Mouse (Mus musculus) hindbrain, embryonic 14.5 days (tissue): ENCODE measurements around the gene Slc1a1. TPM values are rescaled to one million over a fixed set of nuclear protein-coding genes. Genes with fewer than 3 reads are reported as not detected.

ENCODE experiments used
- ATAC-seq: fragments of 200-750 bp; cut with Nextera tagmentation; 2 replicates; pipeline ENCODE4 v1.8.0; 2017; ENCODE audit warnings: moderate number of reproducible peaks, mild to moderate bottlenecking, moderate TSS enrichment, moderate library complexity; ENCODE audit not compliant: low FRiP score
- DNase-seq: peaks from one replicate; pipeline ENCODE4 v3.0.0-alpha.2; 2015; ENCODE audit warnings: low spot score
- H3K27ac ChIP-seq: fragments of 300-500 bp; sonication (generic); 2 replicates; pipeline ENCODE4 v1.5.1; 2014; ENCODE audit warnings: mild to moderate bottlenecking, moderate library complexity
- H3K27me3 ChIP-seq: fragments of 300-500 bp; sonication (generic); 2 replicates; pipeline ENCODE4 v1.6.1; 2014; ENCODE audit warnings: mild to moderate bottlenecking, low read length, mixed read lengths; ENCODE audit not compliant: control insufficient read depth, insufficient read depth
- H3K36me3 ChIP-seq: fragments of 300-500 bp; sonication (generic); replicated peaks from 2 replicates; pipeline ENCODE4 v1.6.1; 2014; ENCODE audit not compliant: control insufficient read depth, insufficient read depth
- H3K4me1 ChIP-seq: fragments of 300-500 bp; sonication (generic); replicated peaks from 2 replicates; pipeline ENCODE4 v1.6.1; 2014; ENCODE audit warnings: antibody characterized with exemption, low read length, mixed read lengths; ENCODE audit not compliant: control insufficient read depth, insufficient read depth
- H3K4me2 ChIP-seq: fragments of 300-500 bp; sonication (generic); replicated peaks from 2 replicates; pipeline ENCODE4 v1.6.1; 2014; ENCODE audit warnings: mild to moderate bottlenecking, moderate library complexity
- H3K4me3 ChIP-seq: fragments of 300-500 bp; sonication (generic); replicated peaks from 2 replicates; pipeline ENCODE4 v1.5.1; 2014; ENCODE audit warnings: mild to moderate bottlenecking, low read length
- H3K9ac ChIP-seq: fragments of 300-500 bp; sonication (generic); 2 replicates; pipeline ENCODE4 v1.6.1; 2014
- H3K9me3 ChIP-seq: fragments of 300-500 bp; sonication (generic); 2 replicates; pipeline ENCODE4 v1.6.1; 2016; ENCODE audit warnings: low read length; ENCODE audit not compliant: control insufficient read depth
- WGBS: fragments of 180-500 bp; shearing (Covaris S2); extraction: QIAGEN DNeasy Blood & Tissue Kit; methylation state at CpG from one replicate; pipeline ENCODE4 v1.1.7; 2014; 5-methylcytosine and 5-hydroxymethylcytosine counted together
- polyA plus RNA-seq: library from polyadenylated mRNA; unstranded; fragments of >200 nt; fragmentation: Nextera tagmentation; extraction: Ambion mirVana; gene quantifications from 2 replicates; pipeline ENCODE4 v1.2.1, GENCODE M21; 2014

The Slc1a1 gene
- polyA plus RNA-seq, 1 experiment from 2014 or later, result 34.4 TPM

GRCm38 (mm10) chr19:28869251-28869855 lies 34.5 kb downstream of the Slc1a1 start:
- Histone ChIP-seq H3K4me1 (0 out of 2 replicates have a peak, but pooled peaks cover 3% of the 10 kb centered on the region), H3K27me3 (no peaks in the 10 kb centered on the region), H3K9me3 (no peaks in the 10 kb centered on the region), H3K4me2 (no peak overlapping the region), H3K27ac (no peak overlapping the region), H3K36me3 (no peaks in the 10 kb centered on the region), H3K9ac (no peak overlapping the region), H3K4me3 (no peak overlapping the region)
- DNase-seq (no peak), ATAC-seq (no peak)
- 88% methylated on average over 6 of the region's 6 CpGs for WGBS

DNA sequence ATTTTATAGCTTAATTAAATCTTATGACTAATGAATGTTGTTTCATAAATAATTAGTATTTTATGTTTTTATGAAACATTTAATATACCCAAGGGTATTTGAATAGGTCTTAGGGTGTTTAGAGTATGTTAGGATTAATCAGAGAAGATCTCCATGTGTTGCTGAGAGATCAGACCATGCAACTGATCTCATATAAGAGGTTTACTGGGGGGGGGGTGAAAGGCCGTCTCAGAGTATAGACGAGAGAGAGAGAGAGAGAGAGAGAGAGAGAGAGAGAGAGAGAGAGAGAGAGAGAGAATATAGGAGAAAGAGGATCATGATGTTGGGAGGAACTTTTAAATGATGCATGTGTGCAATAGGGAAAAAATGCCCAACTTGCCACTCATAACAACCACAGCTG lies 35.5 kb downstream of the Slc1a1 start:
- no peaks in the 10 kb centered on the region for H3K36me3 ChIP-seq

GRCm38 (mm10) chr19:28879476-28879875 lies 44.6 kb downstream of the Slc1a1 start:
- H3K9ac ChIP-seq, result no peak overlapping the region
- DNase-seq, result no peak
- H3K27me3 ChIP-seq, result no peaks in the 10 kb centered on the region
- H3K27ac ChIP-seq, result no peak overlapping the region
- no peak overlapping the region for H3K4me2 ChIP-seq
- H3K4me1 ChIP-seq, result no peaks in the 10 kb centered on the region
- no peak for ATAC-seq
- 89% methylated on average over 2 of the region's 2 CpGs for whole genome bisulfite sequencing
- no peaks in the 10 kb centered on the region for H3K36me3 ChIP-seq
- no peaks in the 10 kb centered on the region for H3K9me3 ChIP-seq
- H3K4me3 ChIP-seq, result no peak overlapping the region

More for the DNA sequence above, 35.5 kb downstream of the Slc1a1 start:
- 54% methylated on average over 2 of the region's 2 CpGs for WGBS
- Histone ChIP-seq H3K9ac (no peak overlapping the region), H3K27me3 (no peaks in the 10 kb centered on the region), H3K4me3 (no peak overlapping the region), H3K4me2 (no peak overlapping the region), H3K27ac (no peak overlapping the region), H3K4me1 (0 out of 2 replicates have a peak, but pooled peaks cover 3% of the 10 kb centered on the region), H3K9me3 (no peaks in the 10 kb centered on the region)
- ATAC-seq (no peak), DNase-seq (no peak)

DNA sequence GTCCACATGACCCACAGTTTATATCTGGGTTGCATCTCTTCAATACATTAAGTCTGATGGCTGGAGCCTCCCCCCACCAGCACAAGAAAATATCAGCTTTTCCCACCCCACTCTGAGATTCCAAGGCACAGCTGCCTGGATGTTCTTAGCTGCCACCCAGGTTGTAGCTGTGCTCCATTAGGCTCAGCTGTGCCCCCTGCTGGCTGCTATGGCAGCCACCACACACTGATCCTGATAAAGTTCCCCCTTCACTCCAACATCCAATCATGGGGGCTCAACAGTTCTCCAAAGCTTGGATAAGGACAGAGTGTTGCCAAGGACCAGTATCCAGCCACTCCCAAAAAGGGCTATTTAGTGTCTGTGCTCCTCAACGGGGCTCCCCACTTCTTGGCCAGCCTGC lies 48.3 kb downstream of the Slc1a1 start:
- H3K27me3 ChIP-seq, result no peaks in the 10 kb centered on the region
- no peak overlapping the region for H3K9ac ChIP-seq
- DNase-seq (no peak), ATAC-seq (no peak)
- 52% methylated on average over 1 of the region's 1 CpGs for WGBS
- H3K36me3 ChIP-seq, result no peaks in the 10 kb centered on the region
- no peak overlapping the region for H3K27ac ChIP-seq
- H3K4me3 ChIP-seq, result no peak overlapping the region
- no peaks in the 10 kb centered on the region for H3K4me1 ChIP-seq
- H3K9me3 ChIP-seq, result no peaks in the 10 kb centered on the region
- H3K4me2 ChIP-seq, result no peak overlapping the region

- 50% methylated on average over 1 of the region's 1 CpGs for WGBS
- H3K27me3 ChIP-seq, result no peaks in the 10 kb centered on the region
- H3K27ac ChIP-seq, result no peak overlapping the region
- H3K36me3 ChIP-seq, result no peaks in the 10 kb centered on the region
- no peaks in the 10 kb centered on the region for H3K9me3 ChIP-seq
- H3K9ac ChIP-seq, result no peak overlapping the region
- no peak overlapping the region for H3K4me2 ChIP-seq
- no peak for ATAC-seq
- H3K4me3 ChIP-seq, result no peak overlapping the region
- DNase-seq, result no peak
- H3K4me1 ChIP-seq, result 0 out of 2 replicates have a peak, but pooled peaks cover 3% of the 10 kb centered on the region
These were observed 53.6 kb downstream of the Slc1a1 start for GRCm38 (mm10) chr19:28888496-28888895.

DNA sequence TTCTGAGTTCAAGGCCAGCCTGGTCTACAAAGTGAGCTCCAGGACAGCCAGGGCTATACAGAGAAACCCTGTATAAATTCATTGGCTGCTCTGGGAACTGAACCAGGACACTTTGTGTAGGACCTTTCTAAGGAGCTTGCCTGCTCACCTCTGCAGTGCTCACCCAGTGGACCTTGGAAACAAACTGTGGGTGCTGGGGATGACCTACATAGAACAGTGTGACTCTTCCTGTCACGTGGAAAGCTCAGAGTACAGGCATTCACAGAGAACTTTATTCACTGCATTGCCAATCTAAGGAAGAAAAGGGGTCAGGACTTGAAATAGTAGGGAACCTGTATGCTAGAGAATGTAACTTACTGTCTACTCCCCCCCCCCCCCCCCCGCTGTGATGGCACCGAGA lies 54.4 kb downstream of the Slc1a1 start:
- Histone ChIP-seq H3K9me3 (no peaks in the 10 kb centered on the region), H3K27ac (no peak overlapping the region), H3K36me3 (no peaks in the 10 kb centered on the region), H3K4me1 (0 out of 2 replicates have a peak, but pooled peaks cover 3% of the 10 kb centered on the region), H3K4me3 (no peak overlapping the region), H3K4me2 (no peak overlapping the region), H3K27me3 (no peaks in the 10 kb centered on the region), H3K9ac (no peak overlapping the region)
- ATAC-seq (no peak), DNase-seq (no peak)
- WGBS, result 79% methylated on average over 2 of the region's 3 CpGs

DNA sequence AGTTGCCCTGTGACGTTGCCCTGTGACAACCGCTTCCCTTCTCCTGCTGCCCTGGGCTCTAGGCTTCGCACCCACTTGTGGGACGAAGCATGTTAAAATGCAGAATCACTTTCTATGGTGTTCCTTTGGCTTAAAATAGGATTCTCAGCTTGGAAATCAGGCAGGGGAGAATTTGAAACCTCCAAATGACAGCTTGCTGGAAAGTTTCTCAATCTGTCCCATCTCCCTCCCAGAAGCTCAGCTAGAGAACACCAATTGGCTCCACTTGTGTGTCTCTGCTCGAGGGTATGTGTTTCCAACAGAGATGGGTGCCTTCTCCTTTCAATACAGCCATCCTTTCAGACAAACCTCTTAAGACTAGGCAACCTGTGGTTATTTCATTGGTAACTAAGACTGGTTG lies 56.4 kb downstream of the Slc1a1 start:
- Histone ChIP-seq H3K27ac (no peak overlapping the region), H3K4me2 (no peak overlapping the region), H3K4me3 (no peak overlapping the region), H3K27me3 (no peaks in the 10 kb centered on the region), H3K9ac (no peak overlapping the region), H3K9me3 (no peaks in the 10 kb centered on the region), H3K4me1 (0 out of 2 replicates have a peak, but pooled peaks cover 3% of the 10 kb centered on the region), H3K36me3 (no peaks in the 10 kb centered on the region)
- 74% methylated on average over 5 of the region's 5 CpGs for WGBS
- no peak for DNase-seq
- ATAC-seq, result no peak

- no peaks in the 10 kb centered on the region for H3K9me3 ChIP-seq
- DNase-seq, result no peak
- H3K27me3 ChIP-seq, result no peaks in the 10 kb centered on the region
- H3K36me3 ChIP-seq, result no peaks in the 10 kb centered on the region
- WGBS, result 79% methylated on average over 1 of the region's 1 CpGs
- no peak for ATAC-seq
- H3K4me3 ChIP-seq, result no peak overlapping the region
- H3K9ac ChIP-seq, result no peak overlapping the region
- H3K4me2 ChIP-seq, result no peak overlapping the region
- H3K4me1 ChIP-seq, result 0 out of 2 replicates have a peak, but pooled peaks cover 3% of the 10 kb centered on the region
- H3K27ac ChIP-seq, result no peak overlapping the region
These were observed 57.0 kb downstream of the Slc1a1 start for GRCm38 (mm10) chr19:28891864-28892263.

DNA sequence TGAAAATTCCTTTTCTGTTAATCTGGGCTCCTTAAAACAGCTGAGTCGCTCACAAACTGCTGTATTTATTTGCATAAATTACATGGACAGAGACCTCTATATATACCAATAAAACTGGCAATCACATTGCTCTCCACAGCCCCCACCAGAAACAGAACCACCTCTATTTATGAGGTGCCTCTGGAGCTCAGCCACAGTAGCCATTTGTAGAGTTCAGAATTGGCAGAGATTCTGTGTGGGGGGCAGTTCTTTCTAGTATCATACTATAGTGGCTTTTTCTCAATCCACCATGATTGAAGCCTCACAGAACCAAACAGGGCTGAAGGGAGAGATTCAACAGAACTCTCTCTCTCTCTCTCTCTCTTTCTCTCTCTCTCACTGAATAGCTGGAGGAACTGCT lies 61.8 kb downstream of the Slc1a1 start:
- Histone ChIP-seq H3K4me1 (0 out of 2 replicates have a peak, but pooled peaks cover 3% of the 10 kb centered on the region), H3K9ac (no peak overlapping the region), H3K36me3 (0 out of 2 replicates have a peak, but pooled peaks cover 3% of the 10 kb centered on the region), H3K27ac (no peak overlapping the region), H3K9me3 (no peaks in the 10 kb centered on the region), H3K4me2 (no peak overlapping the region), H3K27me3 (no peaks in the 10 kb centered on the region), H3K4me3 (no peak overlapping the region)
- 50% methylated on average over 1 of the region's 1 CpGs for WGBS
- ATAC-seq, result no peak
- DNase-seq, result no peak

DNA sequence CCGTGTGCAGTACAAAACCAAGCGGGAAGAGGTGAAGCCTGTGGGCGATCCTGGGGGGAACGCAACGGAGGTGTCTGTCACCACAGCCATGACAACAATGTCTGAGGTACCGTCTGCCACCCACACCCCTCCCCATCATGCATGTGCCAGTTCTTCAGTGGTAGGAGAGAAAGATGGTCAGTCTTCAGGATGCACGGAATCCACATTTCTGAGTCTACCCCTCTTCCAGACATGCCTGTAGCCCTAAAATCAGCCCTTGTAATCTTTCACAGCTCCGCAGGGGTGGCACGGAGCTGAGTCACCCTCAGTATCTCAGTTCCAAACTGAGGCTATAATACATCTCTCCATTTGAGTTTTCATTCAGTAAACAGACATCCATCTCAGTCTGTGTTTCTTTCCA lies 62.6 kb downstream of the Slc1a1 start:
- WGBS, result 86% methylated on average over 9 of the region's 9 CpGs
- no peak overlapping the region for H3K27ac ChIP-seq

More for the DNA sequence above, 62.6 kb downstream of the Slc1a1 start:
- no peak overlapping the region for H3K4me2 ChIP-seq
- H3K9ac ChIP-seq, result no peak overlapping the region
- ATAC-seq (no peak), DNase-seq (no peak)
- no peaks in the 10 kb centered on the region for H3K9me3 ChIP-seq
- 0 out of 2 replicates have a peak, but pooled peaks cover 7% of the 10 kb centered on the region for H3K4me1 ChIP-seq
- H3K27me3 ChIP-seq, result no peaks in the 10 kb centered on the region
- H3K4me3 ChIP-seq, result no peak overlapping the region
- H3K36me3 ChIP-seq, result 0 out of 2 replicates have a peak, but pooled peaks cover 3% of the 10 kb centered on the region
